Mouse (Mus musculus) kidney, postnatal 0 days (tissue): ENCODE measurements around the gene 1700015G11Rik. TPM values are rescaled to one million over a fixed set of nuclear protein-coding genes. Genes with fewer than 3 reads are reported as not detected.
A peak's percentile ranks its signal among the peaks of the same experiment; 100 is the strongest.

ENCODE experiments used
- ATAC-seq: fragments of 200-750 bp; cut with Nextera tagmentation; replicated peaks from 2 replicates; pipeline ENCODE4 v1.8.0; 2017; ENCODE audit warnings: low read depth, moderate number of reproducible peaks, moderate TSS enrichment, moderate library complexity; ENCODE audit not compliant: low FRiP score
- DNase-seq: peaks from one replicate; pipeline ENCODE4 v3.0.0-alpha.2; 2016; ENCODE audit warnings: low spot score
- H3K27ac ChIP-seq: fragments of 300-500 bp; sonication (generic); 2 replicates; pipeline ENCODE4 v1.5.1; 2014; ENCODE audit warnings: mild to moderate bottlenecking
- H3K27me3 ChIP-seq: fragments of 300-500 bp; sonication (generic); 2 replicates; pipeline ENCODE4 v1.6.1; 2014; ENCODE audit warnings: low read length, mixed read lengths; ENCODE audit not compliant: insufficient read depth
- H3K36me3 ChIP-seq: fragments of 300-500 bp; sonication (generic); 2 replicates; pipeline ENCODE4 v1.6.1; 2014; ENCODE audit warnings: low read length, mixed read lengths; ENCODE audit not compliant: insufficient read depth
- H3K4me1 ChIP-seq: fragments of 300-500 bp; sonication (generic); replicated peaks from 2 replicates; pipeline ENCODE4 v1.6.1; 2014; ENCODE audit warnings: antibody characterized with exemption, low read length, mixed read lengths; ENCODE audit not compliant: insufficient read depth
- H3K4me2 ChIP-seq: fragments of 300-500 bp; sonication (generic); 2 replicates; pipeline ENCODE4 v1.6.1; 2014; ENCODE audit warnings: mild to moderate bottlenecking, low read length, moderate library complexity, mixed read lengths
- H3K4me3 ChIP-seq: fragments of 300-500 bp; sonication (generic); replicated peaks from 2 replicates; pipeline ENCODE4 v1.5.1; 2014; ENCODE audit warnings: low read depth, low read length
- H3K9ac ChIP-seq: fragments of 300-500 bp; sonication (generic); 2 replicates; pipeline ENCODE4 v1.6.1; 2014; ENCODE audit warnings: low read depth, low read length
- H3K9me3 ChIP-seq: fragments of 300-500 bp; sonication (generic); replicated peaks from 2 replicates; pipeline ENCODE4 v1.6.1; 2016; ENCODE audit warnings: low read length, inconsistent platforms, mixed read lengths
- CTCF ChIP-seq: IDR thresholded peaks from 2 replicates; pipeline ENCODE4 v1.5.1; 2016; ENCODE audit warnings: antibody characterized with exemption, low read depth, mild to moderate bottlenecking, moderate library complexity
- WGBS: fragments of 180-500 bp; shearing (Covaris S2); extraction: QIAGEN DNeasy Blood & Tissue Kit; methylation state at CpG from one replicate; pipeline ENCODE4 v1.1.7; 2014; 5-methylcytosine and 5-hydroxymethylcytosine counted together
- polyA plus RNA-seq: library from polyadenylated mRNA; unstranded; fragments of >200 nt; fragmentation: Nextera tagmentation; extraction: Ambion mirVana; gene quantifications from 2 replicates; pipeline ENCODE4 v1.2.1, GENCODE M21; 2015

1700015G11Rik gene
- not detected in 2 replicates for polyA plus RNA-seq

- Histone ChIP-seq H3K27ac (no peak within 1 kb of the TSS), H3K9me3 (no peaks in the 10 kb centered on the region), H3K4me3 (no peak within 1 kb of the TSS), H3K36me3 (no peaks in the 10 kb centered on the region), H3K4me2 (no peak within 1 kb of the TSS), H3K4me1 (no peaks in the 10 kb centered on the region), H3K27me3 (no peaks in the 10 kb centered on the region), H3K9ac (no peak within 1 kb of the TSS)
- ATAC-seq (no peak), DNase-seq (no peak)
- TF ChIP-seq CTCF, result no peak
- 77% methylated on average over 3 of the region's 3 CpGs for WGBS
Measured at GRCm38 (mm10) chr7:52015628-52016027, at the start of gene 1700015G11Rik. 1700015G11Rik (minus strand) TSS chr7:52015728.

DNA sequence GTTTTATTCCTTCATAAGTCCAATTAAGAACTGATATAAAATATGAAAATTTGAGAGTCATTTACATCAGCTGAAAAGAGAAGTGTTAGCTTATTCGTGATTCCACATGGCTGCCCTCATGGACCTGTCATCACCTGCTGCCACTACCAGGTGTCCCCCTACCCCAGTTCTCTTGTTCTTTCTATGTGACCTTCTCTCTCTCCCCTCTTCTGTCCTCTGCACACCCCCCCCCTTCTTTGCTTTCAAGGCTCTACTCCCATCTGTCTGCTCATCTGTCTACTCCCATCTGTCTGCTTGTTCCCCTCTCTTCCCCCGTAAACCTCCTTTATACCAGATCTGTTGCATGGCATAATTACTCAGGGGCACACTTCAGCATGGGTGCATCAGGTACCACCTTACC is 41.4 kb upstream of the 1700015G11Rik start:
- no peaks in the 10 kb centered on the region for H3K4me1 ChIP-seq
- DNase-seq (no peak), ATAC-seq (no peak)
- H3K9ac ChIP-seq, result no peak overlapping the region
- H3K27me3 ChIP-seq, result no peaks in the 10 kb centered on the region
- no peaks in the 10 kb centered on the region for H3K9me3 ChIP-seq
- 71% methylated on average over 2 of the region's 2 CpGs for WGBS
- no peak for TF ChIP-seq CTCF
- no peak overlapping the region for H3K4me2 ChIP-seq
- H3K36me3 ChIP-seq, result no peaks in the 10 kb centered on the region
- H3K4me3 ChIP-seq, result no peak overlapping the region
- H3K27ac ChIP-seq, result no peak overlapping the region

DNA sequence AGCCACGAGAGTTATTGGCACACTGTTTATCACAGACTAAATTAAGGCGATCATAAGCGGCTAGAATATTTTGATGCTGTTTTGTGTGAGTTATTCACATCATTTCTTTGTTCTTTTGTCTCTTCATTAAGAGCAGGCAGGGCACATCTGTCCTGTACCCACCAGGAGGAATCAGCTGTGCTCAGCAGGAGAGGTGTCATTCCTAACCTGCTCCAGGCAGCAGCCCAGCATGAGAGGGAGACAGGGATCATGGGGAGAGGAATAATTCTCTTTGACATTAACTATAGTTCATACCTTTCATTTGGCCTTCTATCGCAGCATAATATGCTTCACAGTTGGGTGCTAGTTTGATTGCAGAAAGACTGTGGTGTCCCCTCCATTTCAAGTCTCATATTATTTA is 40.7 kb upstream of the 1700015G11Rik start:
- 75% methylated on average over 4 of the region's 4 CpGs for WGBS
- no peak for TF ChIP-seq CTCF
- Histone ChIP-seq H3K9ac (no peak overlapping the region), H3K27ac (no peak overlapping the region), H3K27me3 (no peaks in the 10 kb centered on the region), H3K4me1 (no peaks in the 10 kb centered on the region), H3K4me3 (no peak overlapping the region), H3K36me3 (no peaks in the 10 kb centered on the region), H3K4me2 (no peak overlapping the region), H3K9me3 (no peaks in the 10 kb centered on the region)
- ATAC-seq (no peak), DNase-seq (no peak)

GRCm38 (mm10) chr7:52055831-52056230 is 40.3 kb upstream of the 1700015G11Rik start:
- no peak for TF ChIP-seq CTCF
- H3K4me2 ChIP-seq, result no peak overlapping the region
- no peak overlapping the region for H3K27ac ChIP-seq
- DNase-seq (no peak), ATAC-seq (no peak)
- H3K9me3 ChIP-seq, result no peaks in the 10 kb centered on the region
- no peaks in the 10 kb centered on the region for H3K4me1 ChIP-seq
- no peaks in the 10 kb centered on the region for H3K27me3 ChIP-seq
- H3K9ac ChIP-seq, result no peak overlapping the region
- no peak overlapping the region for H3K4me3 ChIP-seq
- WGBS, result 69% methylated on average over 2 of the region's 2 CpGs
- no peaks in the 10 kb centered on the region for H3K36me3 ChIP-seq

DNA sequence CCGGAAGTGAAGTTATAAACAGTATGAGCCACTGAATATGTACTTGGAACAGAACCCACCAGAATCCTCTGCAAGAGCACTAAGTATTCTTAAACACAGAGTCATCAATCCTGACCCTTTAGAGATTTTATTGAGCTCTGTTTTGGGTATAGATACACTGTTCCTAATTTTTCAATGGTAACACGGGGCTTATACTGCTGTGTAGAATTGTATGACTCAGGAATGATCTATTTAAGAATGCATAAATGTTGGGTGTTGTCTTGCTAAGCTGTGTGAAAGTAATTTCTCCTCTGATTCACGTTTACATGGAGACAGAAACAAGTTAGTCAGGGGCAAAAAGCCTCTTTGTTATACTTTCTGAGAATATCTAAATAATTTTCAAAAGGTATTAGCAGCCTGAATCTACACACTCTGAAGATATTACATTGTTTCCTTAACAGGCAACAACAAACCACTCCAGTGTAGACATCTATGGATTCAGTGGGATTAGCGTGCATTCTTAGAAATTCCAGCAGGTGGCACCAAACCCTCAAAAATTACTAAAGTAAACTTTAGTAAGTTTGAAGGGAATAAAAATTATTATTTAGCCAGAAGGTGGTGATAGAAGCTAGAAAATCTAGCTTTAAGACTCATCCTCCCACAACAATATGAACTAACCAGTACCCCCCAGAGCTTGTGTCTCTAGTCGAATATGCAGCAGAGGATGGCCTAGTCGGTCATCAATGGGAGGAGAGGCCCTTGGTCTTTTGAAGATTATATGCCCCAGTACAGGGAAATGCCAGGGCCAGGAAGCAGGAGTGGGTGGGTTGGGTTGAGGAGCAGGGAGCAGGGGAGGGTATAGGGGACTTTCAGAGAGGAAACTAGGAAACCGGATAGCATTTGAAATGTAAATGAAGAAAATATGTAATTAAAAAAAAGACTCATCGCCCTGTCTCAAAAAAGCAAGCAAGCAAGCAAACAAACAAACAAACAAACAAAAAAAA is 22.4 kb upstream of the 1700015G11Rik start:
- no peaks in the 10 kb centered on the region for H3K36me3 ChIP-seq
- H3K27me3 ChIP-seq, result no peaks in the 10 kb centered on the region
- no peaks in the 10 kb centered on the region for H3K9me3 ChIP-seq
- ATAC-seq (no peak), DNase-seq (peak; percentile 89)
- no peak overlapping the region for H3K4me2 ChIP-seq
- no peak overlapping the region for H3K27ac ChIP-seq
- H3K4me3 ChIP-seq, result no peak overlapping the region
- H3K9ac ChIP-seq, result no peak overlapping the region
- 42% methylated on average over 8 of the region's 8 CpGs for WGBS
- H3K4me1 ChIP-seq, result no peaks in the 10 kb centered on the region
- peak; percentile 88 for TF ChIP-seq CTCF

- Histone ChIP-seq H3K27ac (no peak overlapping the region), H3K4me3 (no peak overlapping the region), H3K27me3 (no peaks in the 10 kb centered on the region), H3K9ac (no peak overlapping the region), H3K9me3 (no peaks in the 10 kb centered on the region; the same call in 1 of the 2 replicates), H3K4me2 (no peak overlapping the region), H3K36me3 (no peaks in the 10 kb centered on the region), H3K4me1 (no peaks in the 10 kb centered on the region)
- no peak for TF ChIP-seq CTCF
- DNase-seq (no peak), ATAC-seq (no peak)
- WGBS, result 94% methylated on average over 5 of the region's 5 CpGs
Measured at GRCm38 (mm10) chr7:52024050-52024626, 8.6 kb upstream of the 1700015G11Rik start.
